Mouse (Mus musculus) left cerebral cortex, adult 8-10 months (tissue): ENCODE data around the gene Znrf3. TPM values are rescaled to one million over a fixed set of nuclear protein-coding genes. Genes with fewer than 3 reads are reported as not detected.

Source experiments
- DNase-seq, 2 experiments: peaks; one replicate each; pipeline ENCODE4 v3.0.0; 2022; ENCODE audit warnings: low spot score in 2 of 2
- total RNA-seq, 4 experiments: library from RNA; stranded (reverse); gene quantifications; 2 replicates each; pipeline ENCODE4 v1.2.4; 2022

Znrf3 gene
- total RNA-seq, 4 experiments from 2014 or later = 19.3 to 22.0 (median 20.4) TPM

- DNase-seq = no peak
Observed at GRCm38 (mm10) chr11:5271274-5272065, 173.2 kb downstream of the Znrf3 start.

DNA sequence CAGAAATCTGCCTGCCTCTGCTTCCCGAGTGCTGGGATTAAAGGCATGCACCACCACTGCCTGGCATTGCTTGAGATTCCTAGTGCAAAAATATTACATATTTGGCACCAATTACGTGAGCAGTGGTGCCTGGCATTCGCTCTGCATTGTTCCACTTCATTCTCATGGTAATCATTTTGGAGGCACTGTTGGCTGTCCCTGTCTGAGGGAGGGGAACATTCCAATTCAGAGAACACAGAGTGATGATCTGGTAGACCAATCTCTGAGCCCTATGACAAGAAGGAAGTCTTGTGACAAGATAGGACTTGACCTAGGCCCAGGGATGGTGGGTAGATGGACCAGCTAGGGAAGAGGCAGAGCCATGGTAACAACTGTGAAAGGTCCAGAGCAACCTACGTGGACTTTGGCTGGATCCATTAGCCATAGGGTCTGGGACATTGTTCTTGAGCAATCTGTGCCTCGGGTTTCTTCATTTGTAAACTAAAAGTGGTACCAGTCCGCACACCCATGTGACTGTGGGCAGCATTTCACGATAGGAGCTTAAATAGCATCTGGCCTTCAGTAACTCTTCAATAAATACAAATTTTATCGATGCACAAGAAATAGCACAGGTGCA lies 174.7 kb downstream of the Znrf3 start:
- no peak for DNase-seq

DNA sequence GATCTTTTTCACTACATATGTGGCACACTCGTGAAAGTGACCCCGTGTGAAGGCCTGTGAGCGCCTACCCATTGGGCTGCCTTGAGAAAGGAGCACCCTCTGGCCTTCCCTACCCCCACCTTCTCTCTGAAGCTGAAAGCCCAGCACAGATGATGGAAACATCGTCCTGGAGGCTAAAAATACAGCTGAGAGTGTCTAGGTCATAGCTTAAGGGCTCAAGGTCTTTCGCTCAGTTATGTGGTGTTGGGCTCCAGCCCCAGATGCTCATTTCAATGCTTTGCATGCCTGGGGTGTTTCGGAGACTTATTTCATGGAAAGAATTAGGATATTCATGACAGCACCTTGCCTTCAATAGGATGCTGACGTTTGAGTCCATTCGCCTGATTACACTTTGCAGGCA lies 178.9 kb downstream of the Znrf3 start:
- DNase-seq = no peak

DNA sequence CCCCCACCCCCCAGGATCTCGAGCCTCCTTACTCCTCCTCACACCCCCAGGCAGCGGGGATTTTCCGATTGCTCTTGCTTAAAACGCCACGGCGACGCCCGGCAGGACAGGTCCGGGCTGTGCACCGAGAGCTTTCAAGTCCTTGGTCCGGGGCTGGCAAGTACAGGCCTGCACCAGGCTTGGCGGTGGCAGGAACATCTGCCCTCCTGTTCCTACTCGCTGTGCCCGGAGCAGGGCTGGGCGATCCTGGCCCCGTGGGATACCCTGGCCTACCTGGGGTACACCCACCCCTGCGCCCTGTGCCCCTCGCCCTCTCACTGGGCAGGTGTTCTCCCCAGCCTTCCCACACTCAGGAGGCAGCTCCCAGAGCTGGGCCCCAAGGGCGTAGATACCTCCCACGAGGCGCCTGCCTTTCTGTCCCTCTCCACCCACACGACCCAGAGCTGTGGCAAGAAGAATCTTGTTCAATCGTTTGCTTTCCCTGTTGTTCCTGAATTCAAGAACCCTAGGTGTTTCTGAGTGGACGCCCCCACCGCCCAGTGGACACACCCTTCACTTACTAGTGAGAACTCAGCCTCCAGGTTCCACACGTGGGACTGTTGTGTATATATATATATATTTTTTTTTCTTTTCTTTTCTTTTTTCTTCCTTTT lies 181.4 kb downstream of the Znrf3 start:
- DNase-seq = no peak

GRCm38 (mm10) chr11:5261508-5262392 lies 182.9 kb downstream of the Znrf3 start, which contains the start of gene Kremen1:
Gene Kremen1 (minus strand): TSS chr11:5261558.
- peak; percentile 78 to 91 for DNase-seq

DNA sequence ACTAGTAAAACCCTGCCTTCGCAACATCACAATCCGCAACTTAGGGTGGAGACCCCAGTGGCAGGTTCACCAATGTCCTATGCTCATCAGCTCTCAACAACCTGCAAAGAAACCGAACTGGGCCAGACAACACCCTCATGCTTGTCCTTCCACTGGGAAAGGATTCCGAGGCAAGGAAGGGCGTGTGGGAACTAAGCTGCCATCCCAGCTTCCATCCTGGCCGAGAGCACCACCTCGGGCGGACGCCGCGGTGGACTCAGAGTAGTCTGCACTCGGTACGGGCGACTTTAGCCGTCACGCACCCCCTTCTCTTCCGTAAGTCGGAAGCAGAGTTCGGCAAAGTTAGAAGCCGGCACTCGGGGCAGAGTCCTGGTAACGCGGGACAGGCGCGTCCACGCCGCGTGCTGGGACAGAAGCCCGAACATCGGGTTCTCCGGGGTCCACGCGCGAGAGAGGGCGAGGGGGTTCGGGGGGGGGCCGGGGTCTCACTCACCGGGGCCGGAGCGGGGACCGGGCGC lies 183.6 kb downstream of the Znrf3 start:
- DNase-seq = peak in 1 of 2 experiments; percentile 18

- DNase-seq = no peak
Observed at GRCm38 (mm10) chr11:5259944-5260598, 184.6 kb downstream of the Znrf3 start.

GRCm38 (mm10) chr11:5258036-5258435 lies 186.6 kb downstream of the Znrf3 start:
- DNase-seq = no peak

- DNase-seq = no peak
Observed at GRCm38 (mm10) chr11:5257151-5257862, 187.3 kb downstream of the Znrf3 start.

- no peak for DNase-seq
Observed at GRCm38 (mm10) chr11:5255509-5256014, 189.1 kb downstream of the Znrf3 start.

DNA sequence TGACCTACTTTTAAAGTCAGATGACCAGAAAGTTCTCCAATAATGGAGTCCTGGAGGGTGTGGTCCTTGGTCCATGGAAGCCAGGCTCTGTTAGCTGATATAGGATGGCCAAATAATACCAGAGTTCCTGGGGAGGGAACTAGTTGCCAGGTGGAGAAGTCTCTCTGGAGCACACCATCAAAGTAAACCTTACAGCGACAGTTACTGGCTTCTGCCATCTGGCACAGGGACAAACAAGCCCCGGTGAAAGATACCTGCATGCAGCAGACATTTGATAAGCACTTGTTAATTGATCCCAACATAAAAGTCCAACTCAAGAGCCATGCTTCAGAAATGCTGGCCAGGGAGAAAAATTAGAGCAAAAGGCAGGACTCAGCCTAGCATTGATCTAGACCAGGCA lies 190.6 kb downstream of the Znrf3 start:
- no peak for DNase-seq

DNA sequence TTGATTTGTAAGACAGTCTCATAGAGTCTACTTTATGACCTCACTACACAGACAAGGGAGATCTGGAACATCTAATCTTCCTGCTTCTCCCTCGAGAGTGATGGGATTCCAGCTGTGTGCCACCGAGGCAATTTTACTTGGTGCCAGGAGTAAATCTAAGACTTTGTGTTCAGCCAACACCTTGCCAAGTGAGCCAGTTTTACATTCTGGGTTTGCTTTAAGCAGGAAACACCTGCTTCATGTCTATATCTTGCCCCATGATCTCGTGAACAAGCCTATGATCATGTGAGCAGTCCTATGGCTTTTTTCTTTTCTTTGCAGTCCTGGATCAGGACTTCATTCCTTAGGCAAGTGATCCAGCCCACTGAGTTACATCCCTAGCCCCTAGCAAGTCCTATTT lies 191.1 kb downstream of the Znrf3 start:
- no peak for DNase-seq

GRCm38 (mm10) chr11:5252727-5253126 lies 191.9 kb downstream of the Znrf3 start:
- DNase-seq = no peak

GRCm38 (mm10) chr11:5251112-5251511 lies 193.5 kb downstream of the Znrf3 start:
- no peak for DNase-seq

DNA sequence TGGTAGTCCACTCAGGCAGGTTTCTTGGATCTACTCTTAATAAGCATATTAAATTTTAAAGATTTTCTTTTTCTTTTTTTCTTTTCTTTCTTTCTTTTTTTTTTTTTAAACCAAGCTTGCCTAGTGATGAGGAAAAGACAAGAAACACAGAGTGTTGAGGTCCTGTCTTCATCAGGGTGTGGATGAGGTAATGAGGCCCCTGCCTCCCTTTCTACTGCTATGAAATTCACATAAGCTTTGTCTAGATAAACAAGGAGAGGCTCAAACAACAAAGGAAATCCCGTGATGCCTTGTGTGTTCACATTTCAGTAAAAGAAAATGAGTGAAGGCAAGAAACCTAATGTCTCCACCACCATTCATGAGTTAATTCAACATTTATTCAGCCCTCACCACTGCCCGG lies 196.4 kb downstream of the Znrf3 start:
- DNase-seq = no peak

DNA sequence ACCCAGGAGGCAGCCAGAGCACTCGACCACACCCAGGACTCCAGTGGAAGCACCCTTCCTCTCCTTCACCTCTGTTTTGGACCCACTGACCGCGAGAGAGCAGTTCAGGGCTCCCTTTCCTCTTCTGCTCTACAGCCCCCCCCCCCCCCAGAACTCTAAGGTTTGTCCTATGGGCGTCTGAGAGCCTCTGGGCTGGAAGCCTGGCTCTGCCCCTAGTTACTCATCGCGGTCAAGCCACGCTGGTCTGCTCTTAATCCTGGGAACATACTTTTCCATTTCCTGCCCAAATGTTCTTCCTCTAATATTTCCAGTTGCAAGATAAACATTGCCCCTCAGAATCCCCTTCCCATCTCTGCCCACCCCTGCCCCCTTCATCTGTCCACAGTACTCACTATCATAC lies 199.2 kb downstream of the Znrf3 start:
- no peak for DNase-seq

- DNase-seq = peak; percentile 18 to 38
Observed at GRCm38 (mm10) chr11:5244749-5245130, 199.9 kb downstream of the Znrf3 start.

DNA sequence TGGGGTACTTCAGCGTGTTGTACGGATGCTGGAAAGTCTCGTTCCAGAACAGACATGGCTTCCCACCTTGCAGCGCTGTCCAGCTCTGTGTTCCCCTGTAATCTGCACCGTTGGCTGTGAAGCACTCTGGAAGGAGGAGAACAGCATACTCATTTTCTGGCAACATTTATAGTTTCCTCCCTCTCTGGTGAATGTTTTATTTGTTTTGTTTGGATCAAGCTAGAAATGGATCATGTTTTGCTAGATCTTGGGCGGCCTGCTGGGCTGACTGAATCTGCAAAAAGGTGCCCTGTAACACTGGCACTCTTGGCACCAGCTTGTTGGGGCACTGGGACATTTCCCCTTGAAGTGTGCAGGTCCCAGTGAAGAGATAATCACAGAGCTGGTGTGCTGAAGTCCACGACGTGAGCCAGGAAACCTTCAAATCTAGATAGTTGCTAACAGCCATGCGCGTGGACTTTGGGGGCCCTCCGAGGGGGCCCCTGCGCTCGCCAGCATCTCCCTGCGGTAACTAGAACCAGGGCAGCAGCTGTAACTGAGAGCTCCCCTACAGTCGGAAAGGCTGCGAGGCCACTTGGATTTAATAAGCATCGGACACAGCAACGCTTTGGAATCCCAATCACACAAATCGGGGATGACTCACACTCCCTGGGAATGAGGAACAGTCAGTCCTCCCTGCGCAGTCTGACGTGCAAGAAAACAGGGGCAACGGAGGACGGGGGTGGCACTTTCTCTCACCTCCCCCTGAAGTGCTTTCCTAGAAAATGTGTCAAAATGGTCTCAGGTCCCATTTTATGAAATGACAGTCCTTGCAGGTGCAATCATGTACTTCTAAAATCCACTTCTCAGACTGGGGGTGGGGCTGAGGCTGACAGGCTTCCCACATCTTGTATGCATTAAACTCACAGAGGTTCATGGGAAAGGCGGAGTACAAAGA lies 200.6 kb downstream of the Znrf3 start:
- DNase-seq = peak; percentile 52 to 66

GRCm38 (mm10) chr11:5243208-5243607 lies 201.4 kb downstream of the Znrf3 start:
- no peak for DNase-seq
